Mouse (Mus musculus) Muller cell, postnatal 12 days (primary cell): Measurements from ENCODE around the gene Wnk2.

ENCODE experiments used
- DNase-seq: peaks from one replicate; pipeline ENCODE4 v3.0.0-alpha.2; 2015; ENCODE audit errors: inconsistent ontology term

Wnk2 gene

DNA sequence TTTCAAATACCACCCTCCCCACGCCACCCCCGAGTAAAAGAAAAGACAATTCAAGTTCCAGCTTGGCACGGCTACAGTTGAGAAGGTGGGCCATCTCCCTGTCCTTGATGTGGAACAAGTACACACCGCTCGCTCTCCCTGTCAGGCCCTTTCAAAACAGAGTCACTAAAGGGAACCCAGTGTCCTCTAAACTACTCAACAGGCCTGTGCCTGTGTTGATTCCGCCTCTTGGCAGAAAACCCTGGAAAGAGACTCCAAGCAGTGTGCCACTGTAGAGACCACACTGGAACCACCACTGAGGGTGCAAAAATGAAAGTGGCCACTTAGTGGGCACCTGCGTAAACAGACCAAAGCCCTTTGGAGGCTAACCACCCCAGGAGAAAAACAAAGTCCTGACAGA, 4.5 kb downstream of the Wnk2 start:
- DNase-seq: no peak

- no peak for DNase-seq
Observed at GRCm38 (mm10) chr13:49142396-49142795, 5.4 kb downstream of the Wnk2 start.

- no peak for DNase-seq
Observed at GRCm38 (mm10) chr13:49140567-49140966, 7.2 kb downstream of the Wnk2 start.

- no peak for DNase-seq
Observed at GRCm38 (mm10) chr13:49134491-49134890, 13.3 kb downstream of the Wnk2 start.

DNA sequence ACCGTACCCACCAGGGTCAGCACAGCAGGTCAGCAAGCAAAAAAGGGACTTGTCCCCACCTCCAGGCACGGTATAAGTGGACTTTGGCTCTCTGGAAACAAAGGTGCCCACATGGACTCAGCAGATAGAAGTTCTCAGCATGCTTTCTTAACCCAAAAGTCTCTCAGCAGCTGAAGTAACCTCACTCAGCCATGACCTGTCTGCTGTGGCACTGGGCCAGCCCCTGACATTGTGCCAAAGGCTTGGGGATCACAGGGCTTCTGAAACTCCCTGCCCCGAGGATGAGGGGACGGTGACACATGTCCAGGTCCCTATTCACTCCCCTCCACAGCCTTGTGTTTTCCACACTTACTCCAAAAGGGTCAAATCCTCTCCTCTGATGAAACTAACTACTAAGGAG, 14.7 kb downstream of the Wnk2 start:
- DNase-seq: peak; percentile 59

- DNase-seq: peak; percentile 91
Observed at GRCm38 (mm10) chr13:49131946-49132687, 15.7 kb downstream of the Wnk2 start.

GRCm38 (mm10) chr13:49131342-49131855, 16.4 kb downstream of the Wnk2 start:
- DNase-seq: peak; percentile 51

- DNase-seq: peak; percentile 55
Observed at GRCm38 (mm10) chr13:49129845-49130244, 18.0 kb downstream of the Wnk2 start.

- DNase-seq: no peak
Observed at GRCm38 (mm10) chr13:49129154-49129553, 18.7 kb downstream of the Wnk2 start.

GRCm38 (mm10) chr13:49127844-49128631, 19.8 kb downstream of the Wnk2 start:
- peak; percentile 62 for DNase-seq

DNA sequence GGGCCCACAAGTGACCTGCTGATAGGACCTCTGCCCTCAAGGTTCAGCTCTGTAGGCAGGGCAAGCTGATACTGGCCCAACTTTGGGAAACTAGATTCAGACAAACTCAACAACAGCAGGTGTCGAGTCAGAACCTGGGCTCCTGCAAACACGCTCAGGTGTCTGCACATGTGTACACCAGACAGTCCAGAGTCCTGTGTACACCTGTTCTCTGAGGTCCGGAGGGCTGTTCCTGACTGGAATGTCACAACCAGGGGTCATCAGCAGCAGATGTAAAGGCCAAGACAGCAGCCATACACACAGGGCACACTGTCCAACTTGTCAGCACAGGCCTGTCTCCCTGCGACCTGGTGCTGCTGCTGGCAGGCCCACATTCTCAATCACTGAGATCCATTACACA, 25.7 kb downstream of the Wnk2 start:
- DNase-seq: no peak

GRCm38 (mm10) chr13:49117563-49117962, 30.3 kb downstream of the Wnk2 start:
- DNase-seq: no peak

GRCm38 (mm10) chr13:49114921-49115320, 32.9 kb downstream of the Wnk2 start:
- DNase-seq: no peak

- DNase-seq: no peak
Observed at GRCm38 (mm10) chr13:49114116-49114515, 33.7 kb downstream of the Wnk2 start.

GRCm38 (mm10) chr13:49113345-49113744, 34.5 kb downstream of the Wnk2 start:
- DNase-seq: no peak

DNA sequence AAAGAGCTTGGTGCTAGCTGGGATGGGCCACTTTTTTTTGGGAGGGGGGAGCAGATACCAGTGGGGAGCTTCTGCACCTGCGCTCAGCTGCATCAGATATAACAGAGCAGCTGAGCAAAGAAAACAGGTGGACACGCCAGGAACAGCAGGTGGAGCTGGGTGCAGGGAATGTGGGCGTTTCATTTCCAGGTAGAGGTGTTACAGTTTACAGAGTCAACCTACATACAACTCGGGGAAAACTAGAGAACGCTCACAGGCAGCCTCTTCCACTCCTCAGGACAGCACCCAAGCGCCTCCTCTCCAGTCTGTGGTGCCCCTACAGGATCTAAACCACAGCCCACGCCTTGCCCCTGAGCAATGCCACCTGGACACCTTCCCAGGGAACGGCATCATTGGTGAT, 35.2 kb downstream of the Wnk2 start:
- DNase-seq: no peak

DNA sequence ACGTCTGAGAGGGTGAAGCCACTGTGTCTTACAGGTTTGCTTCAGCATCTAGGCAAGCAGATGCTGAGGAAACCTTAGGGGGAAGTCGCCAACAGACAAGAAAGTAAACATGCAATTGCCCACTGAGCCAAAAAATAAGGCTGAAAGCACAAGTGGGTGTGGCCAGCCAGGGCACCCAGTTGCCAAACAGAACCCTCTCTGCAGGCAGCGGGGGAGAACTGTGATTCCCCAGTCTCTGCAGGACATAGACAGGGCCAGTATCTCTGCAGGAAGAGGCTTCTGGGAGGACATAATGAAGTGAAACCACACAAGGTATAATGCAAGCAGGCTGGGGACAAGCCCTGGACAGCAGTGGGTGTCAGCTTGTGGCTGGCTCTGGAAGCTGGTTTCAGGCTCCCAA, 38.1 kb downstream of the Wnk2 start:
- no peak for DNase-seq

DNA sequence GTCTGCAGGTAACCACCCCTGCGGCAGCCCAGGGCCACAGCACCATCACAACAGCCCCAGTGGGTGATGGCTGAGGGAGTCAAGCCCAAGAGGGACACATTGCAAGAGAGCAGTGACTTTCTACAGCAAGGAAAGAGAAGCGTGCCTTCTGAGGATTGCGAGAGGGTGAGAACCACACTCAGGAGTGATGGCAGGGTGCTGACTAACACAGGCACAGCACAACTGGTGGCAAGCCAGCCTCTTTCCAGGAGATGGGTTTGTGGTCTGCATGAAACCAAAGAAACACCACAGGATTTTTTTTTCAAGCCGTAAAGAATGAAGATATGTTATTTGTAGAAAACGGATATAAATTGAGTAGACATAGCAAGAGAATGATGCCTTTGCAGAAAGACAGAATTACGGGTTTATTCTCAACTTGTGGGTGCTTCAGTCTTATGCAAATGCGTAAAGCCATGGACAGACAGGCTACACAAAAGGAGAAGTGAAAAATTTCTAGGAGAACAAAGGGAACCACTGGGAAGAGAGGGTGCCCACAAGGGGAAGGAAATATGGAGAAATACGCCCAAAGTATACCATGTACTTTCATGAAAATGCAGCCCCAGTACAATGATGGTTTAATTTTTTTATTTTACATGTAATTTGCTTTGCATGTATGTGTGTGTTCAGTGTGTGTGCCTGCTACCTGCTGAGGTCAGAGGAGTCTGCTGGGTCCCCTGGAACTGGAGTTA, 39.5 kb downstream of the Wnk2 start:
- no peak for DNase-seq

DNA sequence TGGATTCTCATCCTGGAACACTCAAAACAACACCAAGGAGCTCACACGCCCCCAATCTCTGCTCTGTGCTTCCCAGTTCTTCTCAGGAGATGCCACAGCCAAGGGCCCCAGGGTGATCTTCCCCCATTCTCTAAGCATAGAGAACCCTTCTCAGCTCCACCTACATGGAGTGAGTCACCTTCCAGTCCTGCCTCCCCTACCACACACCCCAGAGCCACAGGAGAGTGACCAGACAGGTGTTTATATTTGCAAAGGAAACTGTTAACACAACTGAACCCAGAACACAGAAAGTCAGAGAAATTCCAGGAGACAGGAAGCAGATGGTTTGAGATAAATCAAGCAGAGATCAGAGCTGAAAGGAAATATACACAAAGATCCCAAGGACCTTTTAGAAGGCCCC, 43.9 kb downstream of the Wnk2 start:
- no peak for DNase-seq

DNA sequence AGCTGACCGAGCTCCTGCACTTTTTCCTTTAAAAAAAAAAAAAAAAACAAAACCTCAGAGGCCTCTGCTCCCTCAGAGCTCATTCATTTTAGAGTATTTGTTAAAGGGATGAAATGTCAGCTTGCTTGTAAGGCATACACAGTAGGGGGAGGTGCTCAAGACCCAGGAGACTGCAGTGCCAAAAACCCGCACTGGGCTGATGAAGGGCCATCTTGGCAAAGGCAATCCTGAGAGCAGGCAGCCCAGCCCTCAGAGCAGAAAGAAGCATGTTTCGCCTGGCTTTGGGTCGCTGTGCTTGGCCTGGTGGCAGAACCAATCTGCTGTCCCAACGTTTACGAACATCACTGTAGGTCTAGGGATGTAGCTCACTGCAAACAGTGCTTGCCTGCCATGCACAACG, 44.6 kb downstream of the Wnk2 start:
- DNase-seq: no peak

GRCm38 (mm10) chr13:49100417-49100816, 47.4 kb downstream of the Wnk2 start:
- DNase-seq: peak; percentile 81

DNA sequence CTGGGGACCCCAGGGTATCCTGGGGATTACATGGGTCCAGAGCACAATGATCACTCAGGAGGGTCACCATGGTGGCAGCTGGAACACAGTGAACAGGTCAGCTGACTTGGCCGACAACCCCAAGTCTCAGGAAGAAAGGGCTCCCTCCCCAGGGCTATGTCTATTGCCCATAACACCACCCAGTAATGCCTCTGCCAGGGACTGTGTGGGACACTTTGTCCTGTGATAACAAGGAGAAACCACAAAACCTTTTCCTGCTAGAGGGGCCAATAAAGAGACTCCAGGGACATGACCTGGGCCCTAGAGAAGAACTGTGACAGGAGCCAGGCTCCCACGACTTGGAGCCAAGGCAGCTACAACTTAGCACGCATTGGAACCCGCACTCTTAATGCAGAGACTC, 51.0 kb downstream of the Wnk2 start:
- no peak for DNase-seq
